Mouse (Mus musculus) activated CD4-positive, CD25-positive, alpha-beta regulatory T cell, adult 4 months (primary cell): ENCODE results near the gene Vmn1r104. TPM values are rescaled to one million over a fixed set of nuclear protein-coding genes. Genes with fewer than 3 reads are reported as not detected.
"Not testable (repeated sequence)": the region's sequence is repeated elsewhere in the genome, so short reads cannot be mapped to it uniquely, and the experiment has no call there.

Experiments
- ATAC-seq: one replicate; pipeline ENCODE4 v1.8.0; 2017
- polyA plus RNA-seq, 2 experiments: library from polyadenylated mRNA; unstranded; fragments of 100-300 nt; shearing (Covaris generic); gene quantifications; one replicate each; pipeline ENCODE4 v1.2.1; 2017

Gene Vmn1r104
- polyA plus RNA-seq, result not detected

GRCm38 (mm10) chr7:20533537-20533936 is at the start of gene Vmn1r104:
TSS of gene Vmn1r104 (plus strand) at chr7:20533837.
- ATAC-seq, result not testable (repeated sequence)

GRCm38 (mm10) chr7:20510434-20510833 is 23.2 kb upstream of the Vmn1r104 start, which contains the start of gene Vmn1r103:
TSS of gene Vmn1r103 (minus strand) at chr7:20510534.
- ATAC-seq, result not testable (repeated sequence)

GRCm38 (mm10) chr7:20545657-20546056 is 12.0 kb downstream of the Vmn1r104 start, which contains the start of gene Gm5726:
TSS of gene Gm5726 (minus strand) at chr7:20545757.
- not testable (repeated sequence) for ATAC-seq

- not testable (repeated sequence) for ATAC-seq
Measured at GRCm38 (mm10) chr7:20576141-20576540, 42.5 kb downstream of the Vmn1r104 start, which contains the start of gene Gm4141. TSS of gene Gm4141 (minus strand) at chr7:20576241.

Other genes with a start within 250 kb of the Vmn1r104 start
- gene Gm4133, start 199.8 kb upstream of the Vmn1r104 start, polyA plus RNA-seq, result not detected
- gene Gm5728, start 158.4 kb upstream of the Vmn1r104 start, polyA plus RNA-seq, result not detected
- gene Vmn1r100, start 115.9 kb upstream of the Vmn1r104 start, polyA plus RNA-seq, result not detected
- gene Vmn1r101, start 91.2 kb upstream of the Vmn1r104 start, polyA plus RNA-seq, result not detected
- gene Gm10670, start 58.9 kb upstream of the Vmn1r104 start, polyA plus RNA-seq, result not detected
- gene Vmn1r103, start 23.3 kb upstream of the Vmn1r104 start, polyA plus RNA-seq, result not detected
- gene Gm5726, start 11.9 kb downstream of the Vmn1r104 start, polyA plus RNA-seq, result not detected
- not detected for gene Gm4141, start 42.4 kb downstream of the Vmn1r104 start, polyA plus RNA-seq
- under 1 TPM in 1 of 2 experiments, not detected in 1; 0.28 TPM for gene Gm4513, start 65.2 kb downstream of the Vmn1r104 start, polyA plus RNA-seq
- not detected for gene Vmn1r107, start 135.1 kb downstream of the Vmn1r104 start, polyA plus RNA-seq
- gene Vmn1r111, start 169.4 kb downstream of the Vmn1r104 start, polyA plus RNA-seq, result not detected
- not detected for gene Gm10668, start 196.8 kb downstream of the Vmn1r104 start, polyA plus RNA-seq
- not detected for gene Vmn1r112, start 237.3 kb downstream of the Vmn1r104 start, polyA plus RNA-seq